Mouse (Mus musculus): ENCODE measurements around the gene Gm10837. TPM values are rescaled to one million over a fixed set of nuclear protein-coding genes. Genes with fewer than 3 reads are reported as not detected.

Gene Gm10837
- polyA plus RNA-seq, 1 experiment from 2014 or later, result 0.48 TPM

GRCm38 (mm10) chr14:122479461-122480109 is 10.8 kb upstream of the Gm10837 start:
- 9% methylated on average over 17 of the region's 17 CpGs for WGBS
- H3K9me3 ChIP-seq (ENCODE audit: control insufficient read depth, low read length), result no peaks in the 10 kb centered on the region
- H3K4me2 ChIP-seq (ENCODE audit: low read depth, low read length, severe bottlenecking), result peak overlapping the region; percentile 55
- peak overlapping the region; percentile 99 for H3K9ac ChIP-seq (ENCODE audit: low read length)
- peaks cover 16% of the 10 kb centered on the region for H3K4me1 ChIP-seq (replicated peaks; ENCODE audit: control insufficient read depth, insufficient read depth, low read length)
- no peak for DNase-seq (ENCODE audit: low spot score)
- peak overlapping the region; percentile 84 for H3K4me3 ChIP-seq (ENCODE audit: low read depth, low read length)
- H3K27ac ChIP-seq (ENCODE audit: low read depth, low read length), result peak overlapping the region; percentile 48; the same call in 1 of the 2 replicates
- ATAC-seq (replicated peaks; ENCODE audit: low FRiP score), result no peak
- no peaks in the 10 kb centered on the region; the same call in 1 of the 2 replicates for H3K36me3 ChIP-seq (ENCODE audit: control insufficient read depth, insufficient read depth, low read length)
- peaks cover 24% of the 10 kb centered on the region for H3K27me3 ChIP-seq (ENCODE audit: control insufficient read depth, insufficient read depth, low read length)

- Histone ChIP-seq H3K9ac (ENCODE audit: low read length) (peak overlapping the region; percentile 73), H3K4me2 (ENCODE audit: low read depth, low read length, severe bottlenecking) (peak overlapping the region; percentile 55), H3K9me3 (ENCODE audit: control insufficient read depth, low read length) (no peaks in the 10 kb centered on the region), H3K4me3 (ENCODE audit: low read depth, low read length) (peak overlapping the region; percentile 84), H3K36me3 (ENCODE audit: control insufficient read depth, insufficient read depth, low read length) (no peaks in the 10 kb centered on the region; the same call in 1 of the 2 replicates), H3K27me3 (ENCODE audit: control insufficient read depth, insufficient read depth, low read length) (peaks cover 31% of the 10 kb centered on the region), H3K27ac (ENCODE audit: low read depth, low read length) (peak overlapping the region; percentile 48), H3K4me1 (replicated peaks; ENCODE audit: control insufficient read depth, insufficient read depth, low read length) (peaks cover 22% of the 10 kb centered on the region)
- 4% methylated on average over 2 of the region's 2 CpGs for WGBS
- no peak for ATAC-seq (replicated peaks; ENCODE audit: low FRiP score)
- no peak for DNase-seq (ENCODE audit: low spot score)
Observed at GRCm38 (mm10) chr14:122480355-122480754, 10.0 kb upstream of the Gm10837 start.

DNA sequence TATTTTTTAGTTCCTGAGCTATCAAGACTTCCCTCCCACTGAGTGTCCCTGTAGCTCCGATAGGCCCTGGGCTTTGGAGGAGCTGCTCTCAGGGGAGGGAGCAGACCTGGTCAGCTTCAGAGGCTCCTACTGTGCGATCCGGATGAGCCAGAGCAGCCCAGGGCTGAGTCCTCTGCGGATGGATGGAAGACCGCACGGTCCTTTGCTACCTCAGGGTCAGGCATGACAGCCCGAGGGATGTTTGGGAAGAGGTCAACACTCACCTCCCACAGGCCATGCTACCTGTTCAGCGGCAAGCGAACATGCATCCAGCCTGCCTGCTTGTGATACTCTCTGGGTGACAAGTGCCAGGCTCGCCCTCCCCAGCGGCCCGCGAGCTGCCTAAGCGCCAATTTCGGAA is 9.2 kb upstream of the Gm10837 start:
- DNase-seq (ENCODE audit: low spot score), result peak; percentile 76
- WGBS, result 4% methylated on average over 15 of the region's 15 CpGs
- H3K4me1 ChIP-seq (replicated peaks; ENCODE audit: control insufficient read depth, insufficient read depth, low read length), result peaks cover 23% of the 10 kb centered on the region
- no peaks in the 10 kb centered on the region; the same call in 1 of the 2 replicates for H3K36me3 ChIP-seq (ENCODE audit: control insufficient read depth, insufficient read depth, low read length)
- H3K9me3 ChIP-seq (ENCODE audit: control insufficient read depth, low read length), result no peaks in the 10 kb centered on the region
- H3K9ac ChIP-seq (ENCODE audit: low read length), result peak overlapping the region; percentile 73
- H3K4me3 ChIP-seq (ENCODE audit: low read depth, low read length), result peak overlapping the region; percentile 84
- peaks cover 34% of the 10 kb centered on the region for H3K27me3 ChIP-seq (ENCODE audit: control insufficient read depth, insufficient read depth, low read length)
- H3K4me2 ChIP-seq (ENCODE audit: low read depth, low read length, severe bottlenecking), result peak overlapping the region; percentile 55
- H3K27ac ChIP-seq (ENCODE audit: low read depth, low read length), result peak overlapping the region; percentile 48; the same call in 1 of the 2 replicates
- peak; percentile 30; the same call in 1 of the 2 replicates for ATAC-seq (replicated peaks; ENCODE audit: low FRiP score)

DNA sequence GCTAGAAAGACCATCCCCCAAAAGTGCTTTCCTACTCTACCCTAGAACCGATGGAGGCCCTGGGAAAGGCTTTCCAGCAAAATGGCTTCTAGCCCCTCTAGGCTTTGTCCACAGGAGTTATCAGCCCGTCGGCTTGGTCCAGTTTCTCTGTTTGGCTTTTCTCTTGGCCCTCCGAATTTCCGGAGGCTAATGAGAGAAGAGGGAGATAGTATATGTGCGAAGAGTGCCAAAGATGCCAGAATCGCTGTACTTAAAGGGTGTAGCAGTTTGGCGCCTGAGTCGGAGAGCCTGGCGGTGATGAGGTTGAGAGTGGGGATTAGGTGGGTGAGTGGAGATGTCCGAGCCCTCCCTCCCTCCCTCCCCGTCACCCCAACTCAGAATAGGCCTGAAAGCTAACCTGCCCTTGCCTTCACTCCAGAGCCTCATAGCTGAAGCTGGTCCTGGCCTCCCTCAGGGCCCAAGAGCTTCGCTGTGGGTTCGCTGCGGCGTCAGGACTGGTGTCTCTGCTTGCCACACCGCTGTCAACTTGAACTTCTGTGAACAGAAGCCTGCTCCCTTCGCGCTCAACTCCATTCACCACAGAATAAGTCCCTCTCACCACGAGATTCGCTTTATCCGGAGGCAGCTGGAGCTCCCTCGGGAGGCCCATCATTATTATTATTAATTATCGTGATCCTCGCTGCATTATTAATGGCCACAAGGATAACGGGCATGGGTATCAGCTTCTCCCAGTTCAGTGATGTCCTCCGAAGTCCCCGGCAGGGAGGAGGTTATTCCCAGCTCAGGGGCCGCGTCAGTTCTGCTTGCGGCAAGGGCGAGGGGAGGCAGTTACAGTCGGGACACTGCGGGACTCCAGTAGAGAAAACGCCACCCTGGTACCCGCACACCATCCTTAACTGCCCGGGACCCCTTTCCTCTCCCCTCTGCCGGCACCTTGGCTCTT is 8.0 kb upstream of the Gm10837 start:
- Histone ChIP-seq H3K9me3 (ENCODE audit: control insufficient read depth, low read length) (no peaks in the 10 kb centered on the region), H3K27ac (ENCODE audit: low read depth, low read length) (peak overlapping the region; percentile 48), H3K27me3 (ENCODE audit: control insufficient read depth, insufficient read depth, low read length) (peaks cover 39% of the 10 kb centered on the region), H3K4me2 (ENCODE audit: low read depth, low read length, severe bottlenecking) (peak overlapping the region; percentile 55), H3K4me1 (replicated peaks; ENCODE audit: control insufficient read depth, insufficient read depth, low read length) (peaks cover 24% of the 10 kb centered on the region), H3K36me3 (ENCODE audit: control insufficient read depth, insufficient read depth, low read length) (no peaks in the 10 kb centered on the region; the same call in 1 of the 2 replicates), H3K4me3 (ENCODE audit: low read depth, low read length) (peak overlapping the region; percentile 84), H3K9ac (ENCODE audit: low read length) (peak overlapping the region; percentile 73)
- ATAC-seq (replicated peaks; ENCODE audit: low FRiP score) (peak; percentile 19), DNase-seq (ENCODE audit: low spot score) (peak; percentile 81)
- 2% methylated on average over 38 of the region's 38 CpGs for WGBS

DNA sequence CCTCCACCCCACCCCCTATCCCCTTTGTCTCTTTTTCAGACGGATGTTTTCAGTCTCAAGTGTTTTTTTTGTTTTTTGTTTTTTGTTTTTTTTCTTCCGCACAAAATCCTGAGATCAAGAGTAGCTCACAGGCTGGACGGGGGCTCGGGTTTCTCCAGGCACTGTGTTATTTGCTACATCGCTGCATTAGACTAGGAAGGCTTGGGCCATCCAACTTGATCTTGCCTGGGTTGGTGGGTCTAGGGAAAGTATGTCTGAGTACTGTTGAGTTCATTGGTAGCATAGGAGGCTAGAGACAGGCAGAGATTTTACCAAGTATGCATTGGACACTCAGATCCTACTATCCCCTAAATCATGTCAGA is 7.4 kb upstream of the Gm10837 start:
- no peak for DNase-seq (ENCODE audit: low spot score)
- 3% methylated on average over 5 of the region's 5 CpGs for WGBS

GRCm38 (mm10) chr14:122483556-122484421 is 6.6 kb upstream of the Gm10837 start:
- 4% methylated on average over 18 of the region's 18 CpGs for WGBS
- Histone ChIP-seq H3K9ac (ENCODE audit: low read length) (peak overlapping the region; percentile 5; the same call in 1 of the 2 replicates), H3K4me1 (replicated peaks; ENCODE audit: control insufficient read depth, insufficient read depth, low read length) (peaks cover 22% of the 10 kb centered on the region), H3K4me2 (ENCODE audit: low read depth, low read length, severe bottlenecking) (peak overlapping the region; percentile 42), H3K27ac (ENCODE audit: low read depth, low read length) (no peak overlapping the region), H3K27me3 (ENCODE audit: control insufficient read depth, insufficient read depth, low read length) (peaks cover 39% of the 10 kb centered on the region), H3K4me3 (ENCODE audit: low read depth, low read length) (0 out of 2 replicates have a peak overlapping the region, but pooled peaks have one; percentile 11), H3K9me3 (ENCODE audit: control insufficient read depth, low read length) (no peaks in the 10 kb centered on the region), H3K36me3 (ENCODE audit: control insufficient read depth, insufficient read depth, low read length) (no peaks in the 10 kb centered on the region)
- ATAC-seq (replicated peaks; ENCODE audit: low FRiP score), result no peak
- DNase-seq (ENCODE audit: low spot score), result peak; percentile 72

More for the DNA sequence above, 7.4 kb upstream of the Gm10837 start:
- peaks cover 25% of the 10 kb centered on the region for H3K4me1 ChIP-seq (replicated peaks; ENCODE audit: control insufficient read depth, insufficient read depth, low read length)
- H3K36me3 ChIP-seq (ENCODE audit: control insufficient read depth, insufficient read depth, low read length), result no peaks in the 10 kb centered on the region; the same call in 1 of the 2 replicates
- H3K9ac ChIP-seq (ENCODE audit: low read length), result peak overlapping the region; percentile 73
- peak overlapping the region; percentile 55 for H3K4me2 ChIP-seq (ENCODE audit: low read depth, low read length, severe bottlenecking)
- H3K27me3 ChIP-seq (ENCODE audit: control insufficient read depth, insufficient read depth, low read length), result peaks cover 41% of the 10 kb centered on the region
- no peak overlapping the region for H3K27ac ChIP-seq (ENCODE audit: low read depth, low read length)
- no peak for ATAC-seq (replicated peaks; ENCODE audit: low FRiP score)
- H3K4me3 ChIP-seq (ENCODE audit: low read depth, low read length), result peak overlapping the region; percentile 84
- no peaks in the 10 kb centered on the region for H3K9me3 ChIP-seq (ENCODE audit: control insufficient read depth, low read length)

GRCm38 (mm10) chr14:122484458-122484843 is 5.9 kb upstream of the Gm10837 start:
- DNase-seq (ENCODE audit: low spot score) (no peak), ATAC-seq (replicated peaks; ENCODE audit: low FRiP score) (no peak)
- peak overlapping the region; percentile 39; the same call in 1 of the 2 replicates for H3K27ac ChIP-seq (ENCODE audit: low read depth, low read length)
- 4% methylated on average over 4 of the region's 4 CpGs for WGBS
- peak overlapping the region; percentile 52 for H3K9ac ChIP-seq (ENCODE audit: low read length)
- H3K36me3 ChIP-seq (ENCODE audit: control insufficient read depth, insufficient read depth, low read length), result no peaks in the 10 kb centered on the region
- peaks cover 22% of the 10 kb centered on the region for H3K4me1 ChIP-seq (replicated peaks; ENCODE audit: control insufficient read depth, insufficient read depth, low read length)
- H3K4me3 ChIP-seq (ENCODE audit: low read depth, low read length), result 0 out of 2 replicates have a peak overlapping the region, but pooled peaks have one; percentile 11
- peaks cover 39% of the 10 kb centered on the region for H3K27me3 ChIP-seq (ENCODE audit: control insufficient read depth, insufficient read depth, low read length)
- H3K4me2 ChIP-seq (ENCODE audit: low read depth, low read length, severe bottlenecking), result peak overlapping the region; percentile 42
- no peaks in the 10 kb centered on the region for H3K9me3 ChIP-seq (ENCODE audit: control insufficient read depth, low read length)

Data from forebrain, embryonic 11.5 days (tissue).